Mouse (Mus musculus) testis, adult 2 months (tissue): ENCODE results near the gene Rab11fip5.

Source experiments
- CTCF ChIP-seq: fragments of 200-500 bp; IDR thresholded peaks from 2 replicates; pipeline ENCODE4 v1.5.1; 2012; ENCODE audit warnings: low read depth, mild to moderate bottlenecking, inconsistent platforms, low read length, moderate library complexity; ENCODE audit not compliant: control insufficient read depth, insufficient read depth, insufficient replicate concordance
- POLR2A ChIP-seq: fragments of 200-500 bp; IDR thresholded peaks from 2 replicates; pipeline ENCODE4 v1.6.1; 2012; ENCODE audit warnings: low read depth, mild to moderate bottlenecking, inconsistent platforms, low read length, moderate library complexity; ENCODE audit not compliant: control insufficient read depth

GRCm38 (mm10) chr6:85339273-85339901 lies 35.0 kb downstream of the Rab11fip5 start:
- TF ChIP-seq CTCF = peak; percentile 38; the same call in 1 of the 2 replicates
- no peak for TF ChIP-seq POLR2A
